Mouse (Mus musculus): ENCODE results near the gene Wdr38. TPM values are rescaled to one million over a fixed set of nuclear protein-coding genes. Genes with fewer than 3 reads are reported as not detected.
A peak's percentile ranks its signal among the peaks of the same experiment; 100 is the strongest.

The Wdr38 gene
- polyA plus RNA-seq, 1 experiment from 2014 or later, result 1.1 TPM

- no peak for ATAC-seq (replicated peaks; ENCODE audit: insufficient number of reproducible peaks, insufficient read depth, low FRiP score, low read depth)
- Histone ChIP-seq H3K9ac (no peak overlapping the region), H3K27me3 (no peaks in the 10 kb centered on the region; the same call in 1 of the 2 replicates), H3K4me2 (no peak overlapping the region), H3K4me3 (no peak overlapping the region), H3K36me3 (peaks cover 38% of the 10 kb centered on the region), H3K9me3 (replicated peaks) (no peaks in the 10 kb centered on the region), H3K4me1 (replicated peaks) (peaks cover 27% of the 10 kb centered on the region), H3K27ac (no peak overlapping the region)
- 48% methylated on average over 4 of the region's 4 CpGs for WGBS
These were observed 2.1 kb downstream of the Wdr38 start for GRCm38 (mm10) chr2:38999381-38999780.

GRCm38 (mm10) chr2:38999910-39000586 is 2.8 kb downstream of the Wdr38 start:
- peaks cover 38% of the 10 kb centered on the region for H3K36me3 ChIP-seq
- H3K4me2 ChIP-seq, result no peak overlapping the region
- H3K9me3 ChIP-seq (replicated peaks), result no peaks in the 10 kb centered on the region
- H3K4me1 ChIP-seq (replicated peaks), result peaks cover 27% of the 10 kb centered on the region
- WGBS, result 64% methylated on average over 8 of the region's 8 CpGs
- no peaks in the 10 kb centered on the region; the same call in 1 of the 2 replicates for H3K27me3 ChIP-seq
- no peak overlapping the region for H3K27ac ChIP-seq
- H3K9ac ChIP-seq, result no peak overlapping the region
- H3K4me3 ChIP-seq, result no peak overlapping the region
- ATAC-seq (replicated peaks; ENCODE audit: insufficient number of reproducible peaks, insufficient read depth, low FRiP score, low read depth), result no peak

GRCm38 (mm10) chr2:39000587-39000919 is 3.3 kb downstream of the Wdr38 start:
- H3K9me3 ChIP-seq (replicated peaks), result no peaks in the 10 kb centered on the region
- WGBS, result 77% methylated on average over 4 of the region's 4 CpGs
- H3K27ac ChIP-seq, result no peak overlapping the region
- H3K4me2 ChIP-seq, result no peak overlapping the region
- no peak for ATAC-seq (replicated peaks; ENCODE audit: insufficient number of reproducible peaks, insufficient read depth, low FRiP score, low read depth)
- peaks cover 27% of the 10 kb centered on the region for H3K4me1 ChIP-seq (replicated peaks)
- no peak overlapping the region for H3K9ac ChIP-seq
- no peaks in the 10 kb centered on the region; the same call in 1 of the 2 replicates for H3K27me3 ChIP-seq
- H3K36me3 ChIP-seq, result peaks cover 38% of the 10 kb centered on the region
- H3K4me3 ChIP-seq, result no peak overlapping the region

- no peak overlapping the region for H3K4me2 ChIP-seq
- 82% methylated on average over 3 of the region's 3 CpGs for WGBS
- H3K9ac ChIP-seq, result no peak overlapping the region
- H3K4me1 ChIP-seq (replicated peaks), result peaks cover 36% of the 10 kb centered on the region
- H3K36me3 ChIP-seq, result peaks cover 38% of the 10 kb centered on the region
- H3K27me3 ChIP-seq, result no peaks in the 10 kb centered on the region; the same call in 1 of the 2 replicates
- H3K27ac ChIP-seq, result no peak overlapping the region
- no peaks in the 10 kb centered on the region for H3K9me3 ChIP-seq (replicated peaks)
- H3K4me3 ChIP-seq, result no peak overlapping the region
- ATAC-seq (replicated peaks; ENCODE audit: insufficient number of reproducible peaks, insufficient read depth, low FRiP score, low read depth), result no peak
These were observed 4.6 kb downstream of the Wdr38 start for GRCm38 (mm10) chr2:39001866-39002265.

GRCm38 (mm10) chr2:39003106-39003505 is 5.8 kb downstream of the Wdr38 start:
- H3K9ac ChIP-seq, result peak overlapping the region; percentile 76; the same call in 1 of the 2 replicates
- peak overlapping the region; percentile 78 for H3K4me2 ChIP-seq
- peak overlapping the region; percentile 64 for H3K4me3 ChIP-seq
- no peak overlapping the region for H3K27ac ChIP-seq
- H3K9me3 ChIP-seq (replicated peaks), result no peaks in the 10 kb centered on the region
- peaks cover 32% of the 10 kb centered on the region for H3K4me1 ChIP-seq (replicated peaks)
- WGBS, result 42% methylated on average over 8 of the region's 8 CpGs
- H3K36me3 ChIP-seq, result peaks cover 38% of the 10 kb centered on the region
- H3K27me3 ChIP-seq, result no peaks in the 10 kb centered on the region
- no peak for ATAC-seq (replicated peaks; ENCODE audit: insufficient number of reproducible peaks, insufficient read depth, low FRiP score, low read depth)

GRCm38 (mm10) chr2:39003512-39003911 is 6.2 kb downstream of the Wdr38 start:
- Histone ChIP-seq H3K27ac (no peak overlapping the region), H3K36me3 (peaks cover 38% of the 10 kb centered on the region), H3K4me1 (replicated peaks) (peaks cover 33% of the 10 kb centered on the region), H3K9ac (peak overlapping the region; percentile 76), H3K9me3 (replicated peaks) (no peaks in the 10 kb centered on the region), H3K4me3 (peak overlapping the region; percentile 64), H3K4me2 (peak overlapping the region; percentile 78), H3K27me3 (no peaks in the 10 kb centered on the region)
- 58% methylated on average over 5 of the region's 5 CpGs for WGBS
- no peak for ATAC-seq (replicated peaks; ENCODE audit: insufficient number of reproducible peaks, insufficient read depth, low FRiP score, low read depth)

GRCm38 (mm10) chr2:39004372-39004771 is 7.1 kb downstream of the Wdr38 start:
- H3K4me3 ChIP-seq, result peak overlapping the region; percentile 64
- no peaks in the 10 kb centered on the region for H3K9me3 ChIP-seq (replicated peaks)
- H3K4me2 ChIP-seq, result peak overlapping the region; percentile 78
- no peak for ATAC-seq (replicated peaks; ENCODE audit: insufficient number of reproducible peaks, insufficient read depth, low FRiP score, low read depth)
- 0% methylated on average over 11 of the region's 11 CpGs for WGBS
- no peaks in the 10 kb centered on the region for H3K27me3 ChIP-seq
- peaks cover 42% of the 10 kb centered on the region for H3K4me1 ChIP-seq (replicated peaks)
- H3K36me3 ChIP-seq, result peaks cover 38% of the 10 kb centered on the region
- peak overlapping the region; percentile 76 for H3K9ac ChIP-seq
- peak overlapping the region; percentile 87 for H3K27ac ChIP-seq

GRCm38 (mm10) chr2:39004880-39005435 is 7.7 kb downstream of the Wdr38 start, which contains the start of gene Arpc5l:
Gene Arpc5l, plus strand, starts transcription at chr2:39005348.
- peak within 1 kb of the TSS; percentile 87 for H3K27ac ChIP-seq
- peak within 1 kb of the TSS; percentile 64 for H3K4me3 ChIP-seq
- peak; percentile 85 for ATAC-seq (replicated peaks; ENCODE audit: insufficient number of reproducible peaks, insufficient read depth, low FRiP score, low read depth)
- H3K4me1 ChIP-seq (replicated peaks), result peaks cover 46% of the 10 kb centered on the region
- peaks cover 37% of the 10 kb centered on the region for H3K36me3 ChIP-seq
- peak within 1 kb of the TSS; percentile 76 for H3K9ac ChIP-seq
- H3K4me2 ChIP-seq, result peak within 1 kb of the TSS; percentile 78
- H3K9me3 ChIP-seq (replicated peaks), result no peaks in the 10 kb centered on the region
- no peaks in the 10 kb centered on the region for H3K27me3 ChIP-seq
- WGBS, result under 1% methylated on average over 58 of the region's 58 CpGs

- Histone ChIP-seq H3K4me3 (peak within 1 kb of the TSS; percentile 64), H3K36me3 (peaks cover 30% of the 10 kb centered on the region), H3K9me3 (replicated peaks) (no peaks in the 10 kb centered on the region), H3K27me3 (no peaks in the 10 kb centered on the region), H3K4me2 (peak within 1 kb of the TSS; percentile 78), H3K27ac (peak within 1 kb of the TSS; percentile 87), H3K9ac (peak within 1 kb of the TSS; percentile 76), H3K4me1 (replicated peaks) (peaks cover 47% of the 10 kb centered on the region)
- 15% methylated on average over 15 of the region's 15 CpGs for WGBS
- ATAC-seq (replicated peaks; ENCODE audit: insufficient number of reproducible peaks, insufficient read depth, low FRiP score, low read depth), result no peak
These were observed 8.4 kb downstream of the Wdr38 start, which contains the start of gene Rpl35 for GRCm38 (mm10) chr2:39005574-39006079. Gene Rpl35, minus strand, starts transcription at chr2:39005624.

- Histone ChIP-seq H3K36me3 (peaks cover 24% of the 10 kb centered on the region), H3K27me3 (no peaks in the 10 kb centered on the region), H3K9ac (no peak overlapping the region), H3K4me1 (replicated peaks) (peaks cover 53% of the 10 kb centered on the region), H3K9me3 (replicated peaks) (no peaks in the 10 kb centered on the region), H3K4me3 (peak overlapping the region; percentile 64), H3K4me2 (peak overlapping the region; percentile 78), H3K27ac (no peak overlapping the region)
- no peak for ATAC-seq (replicated peaks; ENCODE audit: insufficient number of reproducible peaks, insufficient read depth, low FRiP score, low read depth)
- 84% methylated on average over 14 of the region's 14 CpGs for WGBS
These were observed 9.0 kb downstream of the Wdr38 start for GRCm38 (mm10) chr2:39006149-39006730.

GRCm38 (mm10) chr2:39007865-39008264 is 10.6 kb downstream of the Wdr38 start:
- peak overlapping the region; percentile 96 for H3K27ac ChIP-seq
- H3K4me2 ChIP-seq, result peak overlapping the region; percentile 92
- H3K27me3 ChIP-seq, result no peaks in the 10 kb centered on the region
- H3K9ac ChIP-seq, result peak overlapping the region; percentile 96
- peak; percentile 86 for ATAC-seq (replicated peaks; ENCODE audit: insufficient number of reproducible peaks, insufficient read depth, low FRiP score, low read depth)
- WGBS, result under 1% methylated on average over 44 of the region's 44 CpGs
- peaks cover 54% of the 10 kb centered on the region for H3K4me1 ChIP-seq (replicated peaks)
- H3K4me3 ChIP-seq, result peak overlapping the region; percentile 95
- H3K36me3 ChIP-seq, result peaks cover 11% of the 10 kb centered on the region; the same call in 1 of the 2 replicates
- no peaks in the 10 kb centered on the region for H3K9me3 ChIP-seq (replicated peaks)
